In genomic region chr1:185472730-185473129, GRCm38 (mm10) we compare ENCODE assay signal across 1 mouse cellular context.
TF ChIP-seq lines count a peak whose summit lies in the region.

No protein-coding gene starts in this region.

TF ChIP-seq in MEL, 35 proteins besides CTCF, POLR2A, EP300 and RAD21 (continued from another document):
- TF ChIP-seq E2F4 (IDR thresholded peaks at IDR 0.05; ENCODE audit: borderline replicate concordance, low read depth, low read length) (no peak), ZNF384 (IDR thresholded peaks at IDR 0.05; ENCODE audit: low read depth, low read length) (no peak), UBTF (IDR thresholded peaks at IDR 0.05; ENCODE audit: borderline replicate concordance, insufficient read depth, low read depth, low read length) (no peak), MEF2A (IDR thresholded peaks at IDR 0.05; ENCODE audit: extremely low read depth, insufficient replicate concordance, low read depth, low read length, poor library complexity, severe bottlenecking) (no peak), ZMIZ1 (IDR thresholded peaks at IDR 0.05; ENCODE audit: low read depth, low read length) (no peak)
TF ChIP-seq in MEL: peak in this region for 0.
